Mouse (Mus musculus) brain, embryonic 14.5 days (tissue): ENCODE results near the gene Mtch1.

Experiments used
- CTCF ChIP-seq: fragments of 200-500 bp; IDR thresholded peaks from 2 replicates; pipeline ENCODE4 v1.5.1; 2012; ENCODE audit warnings: inconsistent platforms, mild to moderate bottlenecking, moderate library complexity, borderline replicate concordance; ENCODE audit not compliant: insufficient read depth, insufficient read length; ENCODE audit errors: extremely low read depth
- POLR2A ChIP-seq: fragments of 200-500 bp; IDR thresholded peaks from 2 replicates; pipeline ENCODE4 v1.6.1; 2012; ENCODE audit warnings: mild to moderate bottlenecking, inconsistent platforms, borderline replicate concordance; ENCODE audit not compliant: poor library complexity, insufficient read depth, insufficient read length, severe bottlenecking; ENCODE audit errors: extremely low read depth

DNA sequence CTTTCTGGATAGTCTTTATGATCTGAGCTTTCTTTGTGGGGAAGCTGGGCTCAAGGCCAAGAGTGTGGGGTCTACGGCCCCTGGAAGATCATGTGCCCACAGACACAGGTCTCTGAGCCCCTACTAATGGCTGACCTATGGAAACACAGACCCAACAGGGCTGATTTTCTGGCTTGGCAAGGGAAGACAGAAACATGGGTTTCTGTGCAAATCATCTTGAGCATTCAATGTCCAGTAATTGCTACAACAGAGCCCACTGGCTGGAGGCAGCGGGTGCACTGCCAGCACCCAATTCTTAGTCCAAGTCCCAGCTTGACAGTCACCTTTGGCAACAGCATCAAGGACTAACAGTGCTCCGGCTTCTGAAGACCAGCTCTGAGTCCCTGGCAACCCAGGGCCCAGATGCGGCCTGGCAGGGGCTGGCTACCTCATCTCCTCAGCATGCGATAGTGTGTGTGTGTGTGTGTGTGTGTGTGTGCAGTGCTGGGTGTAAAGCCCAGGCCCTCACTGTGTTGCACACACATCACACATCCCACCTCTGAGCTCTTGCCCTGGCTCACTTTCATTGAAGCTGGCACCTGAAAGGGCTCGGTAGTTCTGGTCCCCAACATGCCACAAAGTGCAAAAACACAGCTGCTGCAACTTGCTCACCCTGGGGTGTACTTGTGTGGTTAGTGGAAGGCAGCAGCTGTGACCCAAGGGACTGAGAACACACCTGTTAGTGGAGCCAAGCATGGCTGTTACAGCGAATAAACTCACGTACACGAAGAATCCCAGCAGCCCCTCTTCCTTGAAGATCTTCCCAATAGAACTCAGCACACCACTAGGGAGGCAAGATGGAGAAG lies 9.5 kb downstream of the Mtch1 start:
- TF ChIP-seq CTCF = no peak
- TF ChIP-seq POLR2A = no peak
